Mouse (Mus musculus) CD4-positive naive resting alpha-beta T cell, adult 57 days (primary cell): Measurements from ENCODE around the gene Gin1. TPM values are rescaled to one million over a fixed set of nuclear protein-coding genes. Genes with fewer than 3 reads are reported as not detected.

Experiments
- total RNA-seq: library from RNA; stranded (reverse); gene quantifications from one replicate; pipeline ENCODE4 v1.2.4, GENCODE M21; 2023

The Gin1 gene
- total RNA-seq = 10.8 TPM

DNA sequence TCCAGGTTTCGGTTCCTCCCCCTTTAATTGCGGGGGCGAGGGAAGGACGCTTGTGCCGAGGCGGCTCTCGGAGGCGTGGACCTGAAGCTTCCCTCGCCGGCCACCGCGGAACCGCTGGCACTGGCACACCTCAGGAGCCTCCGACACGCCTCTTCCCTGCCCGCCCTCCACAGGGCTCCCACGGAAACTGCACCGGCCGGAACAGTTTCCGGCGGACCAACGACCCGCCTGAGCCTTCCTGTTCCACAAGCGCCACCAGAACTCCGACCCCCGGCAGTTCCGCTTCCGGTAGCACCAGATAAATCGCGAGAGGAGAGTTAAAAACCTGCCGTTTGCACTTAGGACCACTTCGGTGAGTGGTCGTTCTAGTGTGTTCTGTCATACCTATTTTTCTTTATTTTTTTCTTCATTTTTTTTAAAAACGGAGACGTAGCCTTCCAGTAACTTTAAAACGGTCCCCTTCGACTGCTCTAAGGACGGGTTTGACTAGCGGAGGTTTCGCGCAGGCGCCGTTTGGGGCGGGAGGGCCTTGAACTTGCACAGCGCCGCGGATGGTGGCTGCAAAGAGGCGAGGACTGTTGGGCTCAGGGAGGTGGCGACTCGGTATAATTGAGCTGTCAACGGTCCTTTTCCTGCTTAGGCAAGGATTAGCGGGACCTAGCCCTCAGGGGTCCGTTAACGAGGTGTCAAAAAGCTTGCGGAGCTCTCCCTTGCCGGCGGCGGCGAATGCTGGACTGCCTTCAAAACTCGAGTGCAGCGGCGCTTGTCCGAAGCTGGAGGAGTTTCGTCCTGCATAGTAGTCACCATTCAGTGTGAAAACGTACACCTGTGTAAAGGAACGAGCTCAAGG is at the start of gene Gin1, which contains the start of gene Ppip5k2:
Gene Gin1, plus strand, starts transcription at position 269 of the 850 bp plus-strand sequence.
Gene Ppip5k2, minus strand, starts transcription at position 508 of the 850 bp plus-strand sequence.

Other genes starting within 250 kb of the Gin1 start
- 36.2 TPM for gene D1Ertd622e, start 108.1 kb upstream of the Gin1 start, total RNA-seq
- gene Ppip5k2, start 239 bp downstream of the Gin1 start, total RNA-seq = 45.6 TPM